Mouse (Mus musculus): Measurements from ENCODE around the gene Defa28. TPM values are rescaled to one million over a fixed set of nuclear protein-coding genes. Genes with fewer than 3 reads are reported as not detected.
"Not testable (repeated sequence)": the region's sequence is repeated elsewhere in the genome, so short reads cannot be mapped to it uniquely, and the experiment has no call there.

Defa28 gene
- total RNA-seq (2014; rRNA removed) (not detected in 2 replicates), polyA plus RNA-seq (2015; fragmentation: Nextera tagmentation; extraction: Ambion mirVana) (not detected in 2 replicates)

DNA sequence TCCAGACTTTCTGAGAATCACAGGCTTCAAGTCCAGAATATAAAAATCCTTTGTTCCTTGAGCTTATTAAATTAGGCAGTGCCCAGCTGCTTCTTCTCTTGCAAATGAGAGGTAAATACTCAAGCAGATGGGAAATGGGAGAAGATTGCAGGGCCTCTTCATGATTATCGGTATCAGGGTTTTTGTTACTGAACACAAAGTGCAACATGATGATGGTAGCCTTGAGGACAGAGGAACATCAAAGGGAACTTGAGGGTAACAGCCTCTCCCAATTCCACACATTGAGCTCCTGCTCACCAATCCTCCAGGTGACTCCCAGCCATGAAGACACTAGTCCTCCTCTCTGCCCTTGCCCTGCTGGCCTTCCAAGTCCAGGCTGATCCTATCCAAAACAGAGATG lies at the start of gene Defa28:
Gene Defa28, plus strand, starts transcription at position 301 of the 400 bp plus-strand sequence.
- ATAC-seq (ENCODE audit: low FRiP score) = not testable (repeated sequence)

DNA sequence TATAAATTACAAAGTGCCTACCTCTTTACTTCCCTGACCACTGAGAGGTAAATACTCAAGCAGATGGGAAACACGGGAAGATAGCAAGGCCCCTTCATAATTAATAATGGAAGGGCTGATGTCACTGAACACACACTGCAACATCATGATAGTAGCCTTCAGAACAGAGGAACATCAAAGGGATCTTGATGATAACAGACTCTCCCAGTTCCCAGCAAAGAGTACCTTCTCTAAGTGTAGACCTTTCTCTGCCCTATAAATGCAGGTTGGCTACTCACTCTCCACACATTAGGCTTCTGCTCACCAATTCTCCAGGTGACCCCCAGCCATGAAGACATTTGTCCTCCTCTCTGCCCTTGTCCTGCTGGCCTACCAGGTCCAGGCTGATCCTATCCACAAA lies 17.7 kb upstream of the Defa28 start, which contains the start of gene Defa37:
Gene Defa37, plus strand, starts transcription at position 301 of the 400 bp plus-strand sequence.
- not testable (repeated sequence) for H3K4me3 ChIP-seq (ENCODE audit: low read depth, low read length); H3K27ac ChIP-seq (ENCODE audit: low read depth, low read length); H3K4me1 ChIP-seq (ENCODE audit: insufficient read depth, low read length); ATAC-seq (ENCODE audit: low FRiP score); H3K27me3 ChIP-seq (ENCODE audit: insufficient read depth, low read length); H3K4me2 ChIP-seq (ENCODE audit: low read depth, low read length, poor library complexity, severe bottlenecking); H3K36me3 ChIP-seq (ENCODE audit: insufficient read depth, low read length); DNase-seq (ENCODE audit: low spot score); H3K9me3 ChIP-seq (ENCODE audit: low read length); H3K9ac ChIP-seq (replicated peaks; ENCODE audit: low read length, poor library complexity, severe bottlenecking)
- no CpG with 5 or more reads among the region's 1 CpGs for WGBS

More for the DNA sequence above, at the start of gene Defa28:
- H3K4me1 ChIP-seq (ENCODE audit: insufficient read depth, low read length); H3K4me3 ChIP-seq (ENCODE audit: low read depth, low read length); H3K9me3 ChIP-seq (ENCODE audit: low read length); H3K4me2 ChIP-seq (ENCODE audit: low read depth, low read length, poor library complexity, severe bottlenecking); H3K9ac ChIP-seq (replicated peaks; ENCODE audit: low read length, poor library complexity, severe bottlenecking); DNase-seq (ENCODE audit: low spot score); H3K27ac ChIP-seq (ENCODE audit: low read depth, low read length); H3K27me3 ChIP-seq (ENCODE audit: insufficient read depth, low read length); H3K36me3 ChIP-seq (ENCODE audit: insufficient read depth, low read length): not testable (repeated sequence)
- no CpG with 5 or more reads among the region's 1 CpGs for WGBS

DNA sequence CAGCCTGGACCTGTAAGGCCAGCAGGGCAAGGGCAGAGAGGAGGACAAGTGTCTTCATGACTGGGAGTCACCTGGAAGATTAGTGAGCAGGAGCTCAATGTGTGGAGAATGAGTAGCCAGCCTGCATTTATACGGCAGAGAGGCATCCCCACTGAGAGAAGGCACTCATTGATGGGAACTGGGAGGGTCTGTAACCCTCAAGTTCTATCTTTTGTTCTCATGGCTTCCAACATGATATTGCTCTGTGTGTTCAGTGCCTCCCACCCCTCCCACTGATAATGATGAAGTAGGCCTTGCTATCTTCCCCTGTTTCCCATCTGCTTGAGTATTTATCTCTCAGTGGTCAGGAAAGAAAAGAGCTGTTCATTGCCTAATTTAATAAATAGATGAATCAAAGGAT lies 11.6 kb downstream of the Defa28 start, which contains the start of gene Gm7861:
Gene Gm7861, minus strand, starts transcription at position 101 of the 400 bp plus-strand sequence.
- H3K9me3 ChIP-seq (ENCODE audit: low read length); H3K4me2 ChIP-seq (ENCODE audit: low read depth, low read length, poor library complexity, severe bottlenecking); H3K9ac ChIP-seq (replicated peaks; ENCODE audit: low read length, poor library complexity, severe bottlenecking); H3K4me3 ChIP-seq (ENCODE audit: low read depth, low read length); ATAC-seq (ENCODE audit: low FRiP score); H3K4me1 ChIP-seq (ENCODE audit: insufficient read depth, low read length); H3K27me3 ChIP-seq (ENCODE audit: insufficient read depth, low read length); H3K36me3 ChIP-seq (ENCODE audit: insufficient read depth, low read length); H3K27ac ChIP-seq (ENCODE audit: low read depth, low read length); DNase-seq (ENCODE audit: low spot score): not testable (repeated sequence)
- WGBS = no CpG with 5 or more reads among the region's 1 CpGs

DNA sequence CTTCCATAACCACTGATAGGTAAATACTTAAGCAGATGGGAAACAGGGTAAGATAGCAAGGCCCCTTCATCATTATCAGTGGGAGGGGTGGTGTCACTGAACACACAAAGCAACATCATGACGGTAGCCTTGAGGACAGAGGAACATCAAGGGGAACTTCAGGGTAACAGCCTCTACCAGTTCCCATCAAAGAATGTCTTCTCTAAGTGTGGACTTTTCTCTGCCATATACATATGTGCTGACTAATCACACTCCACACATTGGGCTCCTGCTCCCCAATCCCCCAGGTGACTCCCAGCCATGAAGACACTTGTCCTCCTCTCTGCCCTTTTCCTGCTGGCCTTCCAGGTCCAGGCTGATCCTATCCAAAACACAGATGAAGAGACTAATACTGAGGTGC lies 35.1 kb downstream of the Defa28 start, which contains the start of gene Defa26:
Gene Defa26, plus strand, starts transcription at position 301 of the 400 bp plus-strand sequence.
- not testable (repeated sequence) for ATAC-seq (ENCODE audit: low FRiP score); H3K9ac ChIP-seq (replicated peaks; ENCODE audit: low read length, poor library complexity, severe bottlenecking); H3K4me3 ChIP-seq (ENCODE audit: low read depth, low read length); H3K4me2 ChIP-seq (ENCODE audit: low read depth, low read length, poor library complexity, severe bottlenecking); H3K4me1 ChIP-seq (ENCODE audit: insufficient read depth, low read length); H3K36me3 ChIP-seq (ENCODE audit: insufficient read depth, low read length); DNase-seq (ENCODE audit: low spot score); H3K27ac ChIP-seq (ENCODE audit: low read depth, low read length); H3K27me3 ChIP-seq (ENCODE audit: insufficient read depth, low read length); H3K9me3 ChIP-seq (ENCODE audit: low read length)
- WGBS = no CpG with 5 or more reads among the region's 1 CpGs

Other genes with a start within 250 kb of the Defa28 start
- not detected in 2 replicates for gene Defa2, start 204.5 kb upstream of the Defa28 start, total RNA-seq (2014; rRNA removed)
- gene Defa2, start 204.5 kb upstream of the Defa28 start, polyA plus RNA-seq (2015; fragmentation: Nextera tagmentation; extraction: Ambion mirVana) = not detected in 2 replicates
- gene Defa33, start 191.2 kb upstream of the Defa28 start, total RNA-seq (2014; rRNA removed) = not detected in 2 replicates
- gene Defa33, start 191.2 kb upstream of the Defa28 start, polyA plus RNA-seq (2015; fragmentation: Nextera tagmentation; extraction: Ambion mirVana) = not detected in 2 replicates
- not detected in 2 replicates for gene Defa36, start 155.6 kb upstream of the Defa28 start, total RNA-seq (2014; rRNA removed)
- gene Defa36, start 155.6 kb upstream of the Defa28 start, polyA plus RNA-seq (2015; fragmentation: Nextera tagmentation; extraction: Ambion mirVana) = not detected in 2 replicates
- gene Gm7849, start 126.4 kb upstream of the Defa28 start, total RNA-seq (2014; rRNA removed) = not detected in 2 replicates
- gene Gm7849, start 126.4 kb upstream of the Defa28 start, polyA plus RNA-seq (2015; fragmentation: Nextera tagmentation; extraction: Ambion mirVana) = not detected in 2 replicates
- not detected in 2 replicates for gene Defa20, start 73.7 kb upstream of the Defa28 start, total RNA-seq (2014; rRNA removed)
- not detected in 2 replicates for gene Defa20, start 73.7 kb upstream of the Defa28 start, polyA plus RNA-seq (2015; fragmentation: Nextera tagmentation; extraction: Ambion mirVana)
- gene Defa32, start 54.0 kb upstream of the Defa28 start, total RNA-seq (2014; rRNA removed) = not detected in 2 replicates
- gene Defa32, start 54.0 kb upstream of the Defa28 start, polyA plus RNA-seq (2015; fragmentation: Nextera tagmentation; extraction: Ambion mirVana) = not detected in 2 replicates
- gene Defa37, start 17.6 kb upstream of the Defa28 start, total RNA-seq (2014; rRNA removed) = not detected in 2 replicates
- gene Defa37, start 17.6 kb upstream of the Defa28 start, polyA plus RNA-seq (2015; fragmentation: Nextera tagmentation; extraction: Ambion mirVana) = not detected in 2 replicates
- not detected in 2 replicates for gene Gm7861, start 11.5 kb downstream of the Defa28 start, total RNA-seq (2014; rRNA removed)
- gene Gm7861, start 11.5 kb downstream of the Defa28 start, polyA plus RNA-seq (2015; fragmentation: Nextera tagmentation; extraction: Ambion mirVana) = not detected in 2 replicates
- not detected in 2 replicates for gene Defa26, start 35.2 kb downstream of the Defa28 start, total RNA-seq (2014; rRNA removed)
- not detected in 2 replicates for gene Defa26, start 35.2 kb downstream of the Defa28 start, polyA plus RNA-seq (2015; fragmentation: Nextera tagmentation; extraction: Ambion mirVana)
- gene Defa17, start 72.8 kb downstream of the Defa28 start, total RNA-seq (2014; rRNA removed) = not detected in 2 replicates
- gene Defa17, start 72.8 kb downstream of the Defa28 start, polyA plus RNA-seq (2015; fragmentation: Nextera tagmentation; extraction: Ambion mirVana) = not detected in 2 replicates
- not detected in 2 replicates for gene Defa34, start 82.8 kb downstream of the Defa28 start, total RNA-seq (2014; rRNA removed)
- gene Defa34, start 82.8 kb downstream of the Defa28 start, polyA plus RNA-seq (2015; fragmentation: Nextera tagmentation; extraction: Ambion mirVana) = not detected in 2 replicates
- not detected in 2 replicates for gene AY761184, start 120.6 kb downstream of the Defa28 start, total RNA-seq (2014; rRNA removed)
- gene AY761184, start 120.6 kb downstream of the Defa28 start, polyA plus RNA-seq (2015; fragmentation: Nextera tagmentation; extraction: Ambion mirVana) = not detected in 2 replicates
- gene Defa24, start 151.5 kb downstream of the Defa28 start, total RNA-seq (2014; rRNA removed) = not detected in 2 replicates
- not detected in 2 replicates for gene Defa24, start 151.5 kb downstream of the Defa28 start, polyA plus RNA-seq (2015; fragmentation: Nextera tagmentation; extraction: Ambion mirVana)
- gene Defb50, start 240.5 kb downstream of the Defa28 start, total RNA-seq (2014; rRNA removed) = not detected in 2 replicates
- gene Defb50, start 240.5 kb downstream of the Defa28 start, polyA plus RNA-seq (2015; fragmentation: Nextera tagmentation; extraction: Ambion mirVana) = not detected in 2 replicates

Measured in midbrain, postnatal 0 days (tissue).